In genomic region chr6:37552760-37553159, GRCm38 (mm10) we compare ENCODE assay signal across 7 mouse cellular contexts. TPM values are rescaled to one million over a fixed set of nuclear protein-coding genes. Genes with fewer than 3 reads are reported as not detected.
DNase-seq lines count a peak whose midpoint lies in the region; ATAC-seq lines count a peak whose summit lies in the region.

No protein-coding gene starts in this region.

- H3K4me1 ChIP-seq in limb, embryonic 11.5 days (ENCODE audit: control insufficient read depth, insufficient read depth, low read length): no peaks in the 10 kb centered on the region
- H3K4me1 ChIP-seq in limb, embryonic 10.5 days: no peaks in the 10 kb centered on the region

- no peak overlapping the region for H3K9ac ChIP-seq in limb, embryonic 11.5 days (ENCODE audit: low read length)

- no peak overlapping the region for H3K27ac ChIP-seq in limb, embryonic 11.5 days (replicated peaks; ENCODE audit: low read depth, low read length)
- no peak overlapping the region for H3K27ac ChIP-seq in limb, embryonic 10.5 days

- DNase-seq in limb, embryonic 11.5 days (ENCODE audit: low spot score): peak; percentile 55
- DNase-seq in limb, embryonic 10.5 days (ENCODE audit: low spot score): no peak
- DNase-seq in MEL-GATA-1-ER (ENCODE audit: extremely low read depth, low read depth): peak; percentile 6
- DNase-seq in c-Kit-positive CD71-negative TER-119-negative erythroid progenitor cells, embryonic 14.5 days (ENCODE audit: low read depth): peak; percentile 12
- DNase-seq in lung, postnatal 36 days: peak; percentile 48
- no peak for DNase-seq in left cerebral cortex, adult 8-10 months (ENCODE audit: low spot score in 2 of 2)
- no peak for DNase-seq in layer of hippocampus, adult 9-11 months

- H3K27me3 ChIP-seq in limb, embryonic 11.5 days (ENCODE audit: control insufficient read depth, insufficient read depth, low read length): no peaks in the 10 kb centered on the region
- H3K27me3 ChIP-seq in limb, embryonic 10.5 days (ENCODE audit: low read depth, poor library complexity, severe bottlenecking): no peaks in the 10 kb centered on the region

- no peak overlapping the region for H3K4me3 ChIP-seq in limb, embryonic 11.5 days (ENCODE audit: low read depth, low read length)
- no peak overlapping the region for H3K4me3 ChIP-seq in limb, embryonic 10.5 days

- 82% methylated on average over 2 of the region's 2 CpGs for WGBS in limb, embryonic 11.5 days
- 84% methylated on average over 2 of the region's 2 CpGs for WGBS in limb, embryonic 10.5 days

- ATAC-seq in limb, embryonic 11.5 days (ENCODE audit: insufficient number of reproducible peaks, low FRiP score, low TSS enrichment, low read depth): no peak

- no peaks in the 10 kb centered on the region for H3K36me3 ChIP-seq in limb, embryonic 11.5 days (ENCODE audit: control insufficient read depth, insufficient read depth, low read length)
- no peaks in the 10 kb centered on the region for H3K36me3 ChIP-seq in limb, embryonic 10.5 days

- H3K9me3 ChIP-seq in limb, embryonic 11.5 days (ENCODE audit: control insufficient read depth, low read length): no peaks in the 10 kb centered on the region
- no peaks in the 10 kb centered on the region for H3K9me3 ChIP-seq in limb, embryonic 10.5 days (replicated peaks)

- no peak overlapping the region for H3K4me2 ChIP-seq in limb, embryonic 11.5 days (ENCODE audit: low read depth, severe bottlenecking)

RNA-seq across cellular contexts. Expression of gene Akr1d1, which starts 22.8 kb away (rescaled TPM):
- polyA plus RNA-seq in limb, embryonic 11.5 days (2014; fragmentation: Nextera tagmentation; extraction: Ambion mirVana): not detected in 2 replicates
- polyA plus RNA-seq in limb, embryonic 10.5 days (2016; fragmentation: Nextera tagmentation; extraction: Ambion mirVana): not detected in 2 replicates
- not detected for total RNA-seq in left cerebral cortex, adult 8-10 months (2022)

Comparison
In these comparisons a context has a peak if more than half of its experiments do, and no peak if none do; other contexts are left out.
1. DNase-seq: peak in limb, embryonic 11.5 days (single experiment), MEL-GATA-1-ER (single experiment), c-Kit-positive CD71-negative TER-119-negative erythroid progenitor cells, embryonic 14.5 days (single experiment) and lung, postnatal 36 days (single experiment); none in limb, embryonic 10.5 days (single experiment), left cerebral cortex, adult 8-10 months (0 of 2) and layer of hippocampus, adult 9-11 months (single experiment).